Mouse (Mus musculus): ENCODE results near the gene Trp53i11. TPM values are rescaled to one million over a fixed set of nuclear protein-coding genes. Genes with fewer than 3 reads are reported as not detected.

The Trp53i11 gene
- total RNA-seq (2021) = 10 to 100 TPM; 83.8 to 96.3 TPM

GRCm38 (mm10) chr2:93187323-93187996, at the start of gene Trp53i11:
TSS of gene Trp53i11 (plus strand) at chr2:93187548.
- DNase-seq (ENCODE audit: low spot score in 2 of 2) = peak; percentile 63 to 66

GRCm38 (mm10) chr2:93139476-93139875, 47.9 kb upstream of the Trp53i11 start:
- intact Hi-C loops (cut with DNase I) = no loop called here
- DNase-seq (ENCODE audit: low spot score in 2 of 2) = no peak

More at GRCm38 (mm10) chr2:93187323-93187996, at the start of gene Trp53i11:
- intact Hi-C loops (cut with DNase I) = no loop called here

GRCm38 (mm10) chr2:93141329-93141728, 46.0 kb upstream of the Trp53i11 start:
- no peak for DNase-seq (ENCODE audit: low spot score in 2 of 2)
- intact Hi-C loops (cut with DNase I) = no loop called here

- no peak for DNase-seq (ENCODE audit: low spot score in 2 of 2)
- intact Hi-C loops (cut with DNase I) = no loop called here
Measured at GRCm38 (mm10) chr2:93142616-93143015, 44.7 kb upstream of the Trp53i11 start.

- no peak for DNase-seq (ENCODE audit: low spot score in 2 of 2)
- intact Hi-C loops (cut with DNase I) = no loop called here
Measured at GRCm38 (mm10) chr2:93144126-93144525, 43.2 kb upstream of the Trp53i11 start.

GRCm38 (mm10) chr2:93150009-93150408, 37.3 kb upstream of the Trp53i11 start:
- intact Hi-C loops (cut with DNase I) = no loop called here
- no peak for DNase-seq (ENCODE audit: low spot score in 2 of 2)

GRCm38 (mm10) chr2:93150673-93151450, 36.5 kb upstream of the Trp53i11 start:
- intact Hi-C loops (cut with DNase I) = no loop called here
- no peak for DNase-seq (ENCODE audit: low spot score in 2 of 2)

- no peak for DNase-seq (ENCODE audit: low spot score in 2 of 2)
- intact Hi-C loops (cut with DNase I) = no loop called here
Measured at GRCm38 (mm10) chr2:93152191-93152601, 35.2 kb upstream of the Trp53i11 start.

GRCm38 (mm10) chr2:93152883-93153491, 34.4 kb upstream of the Trp53i11 start:
- intact Hi-C loops (cut with DNase I) = no loop called here

GRCm38 (mm10) chr2:93153833-93154232, 33.5 kb upstream of the Trp53i11 start:
- intact Hi-C loops (cut with DNase I) = no loop called here
- no peak for DNase-seq (ENCODE audit: low spot score in 2 of 2)

More at GRCm38 (mm10) chr2:93152883-93153491, 34.4 kb upstream of the Trp53i11 start:
- peak in 1 of 2 experiments; percentile 23 for DNase-seq (ENCODE audit: low spot score in 2 of 2)

- intact Hi-C loops (cut with DNase I) = no loop called here
Measured at GRCm38 (mm10) chr2:93154486-93155032, 32.8 kb upstream of the Trp53i11 start.

GRCm38 (mm10) chr2:93160467-93161035, 26.8 kb upstream of the Trp53i11 start:
- intact Hi-C loops (cut with DNase I) = no loop called here
- no peak for DNase-seq (ENCODE audit: low spot score in 2 of 2)

More at GRCm38 (mm10) chr2:93154486-93155032, 32.8 kb upstream of the Trp53i11 start:
- no peak for DNase-seq (ENCODE audit: low spot score in 2 of 2)

GRCm38 (mm10) chr2:93161914-93162664, 25.3 kb upstream of the Trp53i11 start:
- intact Hi-C loops (cut with DNase I) = no loop called here
- DNase-seq (ENCODE audit: low spot score in 2 of 2) = no peak

GRCm38 (mm10) chr2:93162791-93163190, 24.6 kb upstream of the Trp53i11 start:
- intact Hi-C loops (cut with DNase I) = no loop called here
- no peak for DNase-seq (ENCODE audit: low spot score in 2 of 2)

GRCm38 (mm10) chr2:93163317-93163716, 24.0 kb upstream of the Trp53i11 start:
- intact Hi-C loops (cut with DNase I) = no loop called here
- no peak for DNase-seq (ENCODE audit: low spot score in 2 of 2)

GRCm38 (mm10) chr2:93163750-93164335, 23.5 kb upstream of the Trp53i11 start:
- no peak for DNase-seq (ENCODE audit: low spot score in 2 of 2)
- intact Hi-C loops (cut with DNase I) = no loop called here

GRCm38 (mm10) chr2:93166295-93166694, 21.1 kb upstream of the Trp53i11 start:
- DNase-seq (ENCODE audit: low spot score in 2 of 2) = no peak
- intact Hi-C loops (cut with DNase I) = no loop called here

- intact Hi-C loops (cut with DNase I) = no loop called here
Measured at GRCm38 (mm10) chr2:93166734-93167406, 20.5 kb upstream of the Trp53i11 start.

More at GRCm38 (mm10) chr2:93166734-93167406, 20.5 kb upstream of the Trp53i11 start:
- peak in 1 of 2 experiments; percentile 70 for DNase-seq (ENCODE audit: low spot score in 2 of 2)

Measured in left cerebral cortex, postnatal 25 days (tissue).